Mouse (Mus musculus) intestine, embryonic 16.5 days (tissue): ENCODE results near the gene Trim59. TPM values are rescaled to one million over a fixed set of nuclear protein-coding genes. Genes with fewer than 3 reads are reported as not detected.
A peak's percentile ranks its signal among the peaks of the same experiment; 100 is the strongest.

Source experiments
- ATAC-seq: fragments of 200-750 bp; cut with Nextera tagmentation; 2 replicates; pipeline ENCODE4 v1.8.0; 2017; ENCODE audit warnings: moderate TSS enrichment, moderate library complexity
- H3K27ac ChIP-seq: fragments of 300-500 bp; sonication (generic); 2 replicates; pipeline ENCODE4 v1.5.1; 2014; ENCODE audit warnings: mild to moderate bottlenecking, low read length
- H3K27me3 ChIP-seq: fragments of 300-500 bp; sonication (generic); replicated peaks from 2 replicates; pipeline ENCODE4 v1.6.1; 2014; ENCODE audit warnings: low read length, control low read depth, mixed read lengths; ENCODE audit not compliant: control insufficient read depth, insufficient read depth
- H3K36me3 ChIP-seq: fragments of 300-500 bp; sonication (generic); 2 replicates; pipeline ENCODE4 v1.6.1; 2014; ENCODE audit warnings: low read length, control low read depth; ENCODE audit not compliant: control insufficient read depth, insufficient read depth
- H3K4me1 ChIP-seq: fragments of 300-500 bp; sonication (generic); 2 replicates; pipeline ENCODE4 v1.6.1; 2014; ENCODE audit warnings: low read length, control low read depth, mixed read lengths; ENCODE audit not compliant: control insufficient read depth, insufficient read depth
- H3K4me2 ChIP-seq: fragments of 300-500 bp; sonication (generic); 2 replicates; pipeline ENCODE4 v1.6.1; 2014; ENCODE audit warnings: low read depth, low read length, control low read depth
- H3K4me3 ChIP-seq: fragments of 300-500 bp; sonication (generic); 2 replicates; pipeline ENCODE4 v1.5.1; 2014; ENCODE audit warnings: mild to moderate bottlenecking, low read length
- H3K9ac ChIP-seq: fragments of 300-500 bp; sonication (generic); 2 replicates; pipeline ENCODE4 v1.6.1; 2014; ENCODE audit warnings: low read depth, low read length
- H3K9me3 ChIP-seq: fragments of 300-500 bp; sonication (generic); 2 replicates; pipeline ENCODE4 v1.6.1; 2016; ENCODE audit warnings: low read length, control low read depth; ENCODE audit not compliant: control insufficient read depth
- WGBS: fragments of 180-500 bp; shearing (Covaris S2); extraction: QIAGEN DNeasy Blood & Tissue Kit; methylation state at CpG from one replicate; pipeline ENCODE4 v1.1.7; 2014; 5-methylcytosine and 5-hydroxymethylcytosine counted together
- polyA plus RNA-seq: library from polyadenylated mRNA; unstranded; fragments of >200 nt; fragmentation: Nextera tagmentation; extraction: Ambion mirVana; gene quantifications from 2 replicates; pipeline ENCODE4 v1.2.1, GENCODE M21; 2015

Trim59 gene
- polyA plus RNA-seq, result 55.0 and 56.6 TPM in 2 replicates

GRCm38 (mm10) chr3:69044645-69045399 is at the start of gene Trim59:
TSS of gene Trim59 (minus strand) at chr3:69044755.
- WGBS, result under 1% methylated on average over 80 of the region's 80 CpGs
- Histone ChIP-seq H3K27me3 (no peaks in the 10 kb centered on the region), H3K9ac (peak within 1 kb of the TSS; percentile 89), H3K4me2 (peak within 1 kb of the TSS; percentile 78), H3K36me3 (no peaks in the 10 kb centered on the region), H3K9me3 (no peaks in the 10 kb centered on the region), H3K4me3 (peak within 1 kb of the TSS; percentile 90), H3K27ac (peak within 1 kb of the TSS; percentile 91), H3K4me1 (peaks cover 14% of the 10 kb centered on the region)
- ATAC-seq, result peak; percentile 96

- H3K4me3 ChIP-seq, result no peak overlapping the region
- no peaks in the 10 kb centered on the region for H3K27me3 ChIP-seq
- no peaks in the 10 kb centered on the region for H3K36me3 ChIP-seq
- 36% methylated on average over 1 of the region's 1 CpGs for WGBS
- no peaks in the 10 kb centered on the region for H3K4me1 ChIP-seq
- no peak overlapping the region for H3K9ac ChIP-seq
- H3K9me3 ChIP-seq, result no peaks in the 10 kb centered on the region
- no peak overlapping the region for H3K4me2 ChIP-seq
- H3K27ac ChIP-seq, result no peak overlapping the region
- ATAC-seq, result no peak
These were observed 19.4 kb upstream of the Trim59 start for GRCm38 (mm10) chr3:69064005-69064404.

GRCm38 (mm10) chr3:69062764-69063163 is 18.2 kb upstream of the Trim59 start:
- no peak for ATAC-seq
- H3K27ac ChIP-seq, result no peak overlapping the region
- no peak overlapping the region for H3K9ac ChIP-seq
- no peaks in the 10 kb centered on the region for H3K27me3 ChIP-seq
- H3K4me1 ChIP-seq, result no peaks in the 10 kb centered on the region
- 100% methylated on average over 1 of the region's 1 CpGs for WGBS
- H3K36me3 ChIP-seq, result no peaks in the 10 kb centered on the region
- H3K9me3 ChIP-seq, result no peaks in the 10 kb centered on the region
- no peak overlapping the region for H3K4me2 ChIP-seq
- H3K4me3 ChIP-seq, result no peak overlapping the region

- no peaks in the 10 kb centered on the region for H3K36me3 ChIP-seq
- no peak for ATAC-seq
- H3K27me3 ChIP-seq, result no peaks in the 10 kb centered on the region
- H3K9me3 ChIP-seq, result no peaks in the 10 kb centered on the region
- no peak overlapping the region for H3K27ac ChIP-seq
- WGBS, result 94% methylated on average over 4 of the region's 4 CpGs
- H3K4me2 ChIP-seq, result no peak overlapping the region
- no peak overlapping the region for H3K9ac ChIP-seq
- H3K4me1 ChIP-seq, result no peaks in the 10 kb centered on the region
- H3K4me3 ChIP-seq, result no peak overlapping the region
These were observed 16.1 kb upstream of the Trim59 start for GRCm38 (mm10) chr3:69060672-69061071.

GRCm38 (mm10) chr3:69055871-69056270 is 11.3 kb upstream of the Trim59 start:
- no peak overlapping the region for H3K27ac ChIP-seq
- no peaks in the 10 kb centered on the region for H3K4me1 ChIP-seq
- WGBS, result 94% methylated on average over 3 of the region's 3 CpGs
- H3K4me3 ChIP-seq, result no peak overlapping the region
- no peak overlapping the region for H3K9ac ChIP-seq
- no peak overlapping the region for H3K4me2 ChIP-seq
- ATAC-seq, result no peak
- H3K36me3 ChIP-seq, result no peaks in the 10 kb centered on the region
- no peaks in the 10 kb centered on the region for H3K27me3 ChIP-seq
- no peaks in the 10 kb centered on the region for H3K9me3 ChIP-seq

- no peaks in the 10 kb centered on the region for H3K27me3 ChIP-seq
- H3K4me3 ChIP-seq, result no peak overlapping the region
- no peaks in the 10 kb centered on the region for H3K9me3 ChIP-seq
- WGBS, result 81% methylated on average over 7 of the region's 7 CpGs
- H3K36me3 ChIP-seq, result no peaks in the 10 kb centered on the region
- no peak overlapping the region for H3K4me2 ChIP-seq
- H3K27ac ChIP-seq, result no peak overlapping the region
- ATAC-seq, result peak; percentile 93
- no peak overlapping the region for H3K9ac ChIP-seq
- no peaks in the 10 kb centered on the region for H3K4me1 ChIP-seq
These were observed 10.3 kb upstream of the Trim59 start for GRCm38 (mm10) chr3:69054760-69055432.

GRCm38 (mm10) chr3:69051894-69052293 is 7.3 kb upstream of the Trim59 start:
- no peak for ATAC-seq
- Histone ChIP-seq H3K4me2 (no peak overlapping the region), H3K4me3 (no peak overlapping the region), H3K4me1 (no peaks in the 10 kb centered on the region), H3K36me3 (no peaks in the 10 kb centered on the region), H3K27ac (no peak overlapping the region), H3K9ac (no peak overlapping the region), H3K9me3 (no peaks in the 10 kb centered on the region), H3K27me3 (no peaks in the 10 kb centered on the region)
- WGBS, result 88% methylated on average over 11 of the region's 11 CpGs

GRCm38 (mm10) chr3:69049011-69049410 is 4.5 kb upstream of the Trim59 start:
- Histone ChIP-seq H3K9me3 (no peaks in the 10 kb centered on the region), H3K4me1 (peaks cover 6% of the 10 kb centered on the region), H3K27me3 (no peaks in the 10 kb centered on the region), H3K36me3 (no peaks in the 10 kb centered on the region), H3K27ac (no peak overlapping the region), H3K9ac (no peak overlapping the region), H3K4me3 (no peak overlapping the region), H3K4me2 (no peak overlapping the region)
- ATAC-seq, result no peak
- WGBS, result 87% methylated on average over 6 of the region's 6 CpGs

GRCm38 (mm10) chr3:69047684-69048083 is 3.1 kb upstream of the Trim59 start:
- ATAC-seq, result no peak

More at GRCm38 (mm10) chr3:69047684-69048083, 3.1 kb upstream of the Trim59 start:
- no peak overlapping the region for H3K4me2 ChIP-seq
- no peaks in the 10 kb centered on the region for H3K9me3 ChIP-seq
- H3K4me3 ChIP-seq, result no peak overlapping the region
- no peaks in the 10 kb centered on the region for H3K27me3 ChIP-seq
- peaks cover 9% of the 10 kb centered on the region for H3K4me1 ChIP-seq
- no peaks in the 10 kb centered on the region for H3K36me3 ChIP-seq
- 86% methylated on average over 4 of the region's 4 CpGs for WGBS
- no peak overlapping the region for H3K9ac ChIP-seq
- no peak overlapping the region for H3K27ac ChIP-seq
